Mouse (Mus musculus): ENCODE results near the gene Vps37b.

Gene Vps37b

DNA sequence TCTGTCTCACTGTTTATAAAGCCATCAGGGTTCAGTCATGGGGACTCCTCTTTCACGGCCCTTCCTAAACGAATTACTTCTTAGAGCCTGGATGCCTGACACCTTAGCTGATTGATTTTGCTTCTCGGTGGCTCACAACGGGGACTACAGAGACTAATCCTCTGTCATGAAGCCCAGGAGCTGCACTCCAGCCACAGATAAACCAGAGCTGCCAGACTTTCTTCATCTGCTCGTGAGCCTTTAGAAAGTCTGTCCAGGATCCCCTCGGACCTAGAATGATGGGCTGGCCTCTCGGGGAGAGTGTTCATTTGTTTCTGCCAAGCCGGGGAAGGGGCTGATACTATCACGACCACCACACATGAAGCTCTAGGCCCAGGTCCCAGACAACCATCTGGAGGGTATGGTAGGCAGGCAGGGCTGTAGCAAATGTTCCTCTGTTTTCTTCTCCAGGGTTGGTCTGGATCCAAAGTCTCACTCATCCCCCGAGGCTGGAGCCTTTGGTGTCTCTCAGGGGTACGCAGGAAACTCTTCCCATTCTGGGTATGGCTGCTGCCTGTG is 13.5 kb upstream of the Vps37b start:
- peak; percentile 54 for DNase-seq

DNA sequence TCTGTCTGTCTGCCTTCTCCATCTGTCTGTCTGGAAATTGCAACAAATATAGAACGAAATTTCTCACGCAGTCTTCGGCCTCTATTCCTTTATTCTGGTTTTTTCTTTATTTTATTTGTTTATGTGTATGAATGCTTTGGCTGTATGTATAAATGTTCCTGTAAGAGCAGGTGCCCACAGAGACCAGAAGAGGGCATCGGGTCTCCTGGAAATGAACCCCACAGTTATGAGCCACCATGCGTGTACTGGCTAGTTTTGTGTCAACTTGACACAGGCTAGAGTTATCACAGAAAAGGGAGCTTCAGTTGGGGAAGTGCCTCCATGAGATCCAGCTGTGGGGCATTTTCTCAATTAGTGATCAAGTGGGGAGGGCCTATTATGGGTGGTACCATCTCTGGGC is 11.9 kb upstream of the Vps37b start:
- no peak for DNase-seq

DNA sequence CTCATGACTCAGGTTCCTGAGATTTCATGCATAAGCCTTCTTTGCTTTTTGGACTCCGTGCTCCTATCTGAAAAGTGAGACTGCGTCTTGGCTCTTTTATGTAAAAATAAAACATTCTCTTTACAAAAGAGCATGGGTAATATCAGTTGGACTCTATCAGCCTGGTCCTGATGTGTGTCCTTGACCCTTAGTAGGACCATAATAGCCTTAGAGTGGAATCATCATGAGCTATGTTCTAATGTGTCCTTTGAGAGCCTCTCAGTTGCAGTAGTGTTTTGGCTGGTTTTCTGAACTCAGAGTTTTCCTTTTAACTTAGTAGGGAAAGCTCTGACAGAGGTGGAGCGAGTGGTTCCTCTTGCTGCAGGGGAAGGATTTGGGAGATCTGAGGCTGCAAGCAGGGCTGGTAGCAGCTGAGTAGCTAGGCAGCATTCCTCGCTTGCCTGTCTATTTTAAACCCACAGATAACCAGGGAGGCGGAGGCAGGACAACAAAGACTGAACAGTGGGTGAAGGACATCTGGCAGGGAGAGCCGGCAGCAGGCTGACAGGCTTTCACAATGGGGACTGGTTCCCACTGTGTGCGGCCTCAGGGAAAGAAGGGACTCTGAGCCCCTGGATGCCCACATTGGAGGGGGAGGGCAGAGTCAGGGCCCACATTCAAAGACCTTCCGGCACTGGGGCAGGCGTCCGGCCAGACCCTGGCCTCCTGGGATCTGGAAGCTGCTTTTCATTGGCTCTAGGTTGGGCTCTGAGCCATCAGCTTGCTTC is 11.3 kb upstream of the Vps37b start:
- peak in 1 of 2 experiments; percentile 51 for DNase-seq

DNA sequence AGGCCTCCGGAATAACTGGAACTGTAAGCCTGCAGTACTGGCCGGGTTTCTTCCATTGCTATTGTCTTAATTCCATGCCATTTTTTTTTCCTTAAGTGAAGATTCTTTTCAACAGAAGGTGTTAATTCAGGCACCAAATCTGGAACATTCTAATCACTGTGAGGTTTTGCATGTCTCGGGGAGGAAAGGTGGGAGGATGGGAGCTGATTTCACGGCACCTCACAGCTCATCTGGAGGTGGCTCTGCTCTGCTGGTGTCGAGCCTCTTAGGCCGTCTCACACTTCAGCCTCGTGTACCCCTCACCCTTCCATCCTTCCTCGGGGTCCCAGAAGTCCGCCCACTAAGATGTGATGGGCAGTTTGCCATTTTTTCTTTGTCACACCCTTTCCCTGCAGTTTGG is 9.0 kb upstream of the Vps37b start:
- DNase-seq = no peak

DNA sequence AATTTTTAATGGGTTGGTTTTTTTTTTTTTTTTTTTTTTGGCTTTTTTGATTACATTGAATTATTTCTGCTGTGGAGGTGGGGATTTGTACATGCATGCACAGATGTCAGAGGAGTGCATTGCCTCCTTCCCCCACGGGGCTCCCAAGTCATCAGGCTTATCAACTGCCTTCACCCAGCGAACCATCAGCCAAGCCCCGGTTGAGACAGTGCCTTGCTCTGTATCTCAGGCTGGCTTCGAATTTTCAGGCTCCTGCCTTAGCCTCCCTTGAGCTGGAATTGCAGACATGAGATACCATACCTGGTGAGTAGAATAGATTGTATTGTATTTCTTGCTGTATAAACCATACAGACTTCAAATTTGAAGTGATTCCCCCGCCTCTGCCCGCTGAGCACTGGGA is 7.5 kb upstream of the Vps37b start:
- no peak for DNase-seq

DNA sequence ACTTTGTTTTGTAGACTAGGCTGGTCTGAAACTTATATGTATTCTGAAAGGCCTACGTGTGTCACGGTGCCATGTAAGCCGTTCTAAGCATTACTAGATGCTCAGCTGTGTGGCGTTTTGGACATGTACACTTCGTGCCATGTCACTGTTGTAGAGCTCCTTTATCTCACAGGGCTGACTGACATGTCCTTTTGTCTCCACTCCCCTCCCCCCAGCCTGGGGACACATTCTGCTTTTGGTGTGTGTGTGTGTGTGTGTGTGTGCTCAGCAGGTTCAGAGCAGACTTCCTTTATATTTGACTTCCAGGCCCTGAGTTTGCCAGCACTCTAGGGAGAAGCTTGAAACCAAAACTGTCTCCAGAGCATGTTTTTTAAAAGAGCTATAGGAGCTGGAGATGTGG is 4.8 kb upstream of the Vps37b start:
- DNase-seq = no peak

DNA sequence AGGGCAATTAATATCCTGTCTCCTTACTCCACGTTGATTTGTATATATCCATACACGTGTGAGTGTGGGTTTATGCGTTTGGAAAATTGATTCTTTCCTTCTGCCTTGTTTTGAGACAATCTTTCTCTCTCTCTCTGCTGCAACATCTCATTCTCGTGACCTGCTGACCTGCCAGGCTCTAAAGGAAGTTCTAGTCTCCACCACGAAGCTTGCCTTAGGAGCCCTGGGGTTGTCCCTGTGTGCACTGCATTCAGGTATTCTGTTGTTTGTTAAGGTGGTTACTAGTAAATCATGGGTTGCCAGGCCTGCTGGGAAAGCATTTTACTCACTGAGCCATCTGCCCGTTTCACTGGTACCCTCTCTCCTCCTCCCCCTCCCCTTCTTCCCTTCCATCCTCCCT is 4.3 kb upstream of the Vps37b start:
- no peak for DNase-seq

DNA sequence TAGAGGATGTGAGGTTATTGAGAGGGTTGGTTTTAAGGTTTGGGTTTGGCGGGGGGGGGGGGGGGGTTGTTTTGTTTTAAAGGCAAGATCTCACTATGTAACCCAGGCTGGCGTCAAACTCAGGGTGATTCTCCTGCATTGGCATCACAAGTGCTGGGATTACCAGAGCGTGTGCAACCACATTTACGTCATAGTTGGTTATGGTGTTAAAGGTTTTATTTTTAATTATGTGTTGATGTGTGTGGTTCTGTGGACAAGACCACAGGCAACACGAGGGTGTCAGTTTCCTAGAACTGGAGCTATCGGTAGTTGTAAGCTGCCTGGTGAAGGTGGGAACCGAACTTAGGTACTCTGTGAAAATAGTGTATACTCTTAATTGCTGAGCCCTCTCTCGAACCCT is 3.7 kb upstream of the Vps37b start:
- DNase-seq = no peak

DNA sequence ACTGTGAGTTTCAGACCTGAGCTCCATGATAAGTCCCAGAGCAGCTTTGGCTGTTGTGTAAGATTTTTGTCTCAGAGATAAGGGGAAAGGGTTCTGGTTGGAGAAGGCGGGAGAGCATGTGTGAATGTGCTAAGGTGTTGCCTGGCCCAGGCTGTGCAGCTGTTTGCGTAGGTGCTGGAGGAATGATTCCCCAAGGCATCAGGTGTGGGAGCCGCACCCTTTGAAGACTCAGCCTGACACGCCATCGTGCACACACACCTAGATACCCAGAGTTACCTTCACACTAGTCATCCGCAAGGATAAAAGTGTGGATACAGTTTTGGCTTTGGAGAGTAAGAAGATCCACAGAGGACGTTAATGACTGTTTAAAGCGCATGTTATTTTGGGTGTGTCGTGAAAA is 3.3 kb upstream of the Vps37b start:
- DNase-seq = no peak

DNA sequence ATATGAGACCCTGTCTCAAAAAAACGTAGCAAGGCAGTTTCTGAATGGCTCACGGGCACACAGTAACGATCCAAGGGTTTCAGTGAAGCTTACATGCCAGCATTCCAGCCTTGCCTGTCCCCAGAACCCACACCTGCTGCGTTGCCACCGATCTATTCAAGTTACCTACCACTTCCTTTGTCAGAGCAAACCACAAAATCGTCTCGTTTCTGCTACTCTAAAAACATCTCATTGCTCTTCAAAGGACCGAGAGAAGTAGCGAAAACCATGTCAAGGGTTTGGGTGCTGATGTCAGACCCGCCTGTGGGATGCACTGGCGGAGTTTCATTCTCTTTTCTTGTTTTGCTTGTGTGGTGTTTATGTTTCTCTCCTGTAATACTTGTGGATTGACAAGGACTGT is 2.4 kb upstream of the Vps37b start:
- DNase-seq = no peak

DNA sequence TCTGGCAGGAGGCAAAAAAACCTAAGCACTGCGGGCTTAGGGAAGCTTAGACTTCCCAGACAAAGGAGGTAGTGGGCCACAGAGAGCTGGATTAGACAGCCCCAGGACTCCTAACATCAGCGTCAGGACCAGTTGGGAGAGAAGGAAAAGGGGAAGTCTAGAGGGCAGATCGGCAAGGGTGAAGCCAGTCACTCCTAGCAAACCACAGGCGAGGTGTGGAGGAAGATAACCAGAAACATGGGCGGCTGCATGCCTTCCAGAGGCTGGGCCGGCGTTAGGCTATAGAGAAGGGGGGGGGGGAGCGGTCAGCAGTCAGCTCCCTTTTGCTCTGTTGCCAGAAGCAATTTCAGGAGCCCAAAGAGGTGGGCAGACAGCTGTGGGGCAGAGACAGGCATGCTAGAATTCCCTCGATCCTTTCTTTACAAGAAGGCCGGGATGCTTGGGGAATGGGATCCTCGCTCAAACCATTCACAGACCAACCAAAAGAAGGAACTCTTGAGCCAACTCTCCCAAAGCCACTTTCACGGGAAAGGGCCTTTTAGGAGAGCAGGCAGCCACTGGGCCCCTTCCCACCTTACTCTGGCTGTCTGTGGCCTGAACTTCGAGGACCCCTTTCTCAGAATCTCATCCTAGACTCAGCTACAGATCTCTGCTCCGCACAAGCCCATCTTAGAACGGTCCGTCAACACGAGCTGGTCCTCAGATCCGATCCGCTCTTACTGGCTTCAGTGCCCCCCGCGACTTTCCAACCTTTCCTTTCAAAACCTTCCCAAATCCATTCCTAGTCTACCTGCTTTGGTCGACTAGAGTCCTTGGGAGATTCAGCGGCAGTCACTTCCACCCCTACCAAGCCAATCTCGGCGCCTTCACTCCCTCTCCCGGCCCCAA is 758 bp downstream of the Vps37b start:
- peak in 1 of 2 experiments; percentile 61 for DNase-seq

DNA sequence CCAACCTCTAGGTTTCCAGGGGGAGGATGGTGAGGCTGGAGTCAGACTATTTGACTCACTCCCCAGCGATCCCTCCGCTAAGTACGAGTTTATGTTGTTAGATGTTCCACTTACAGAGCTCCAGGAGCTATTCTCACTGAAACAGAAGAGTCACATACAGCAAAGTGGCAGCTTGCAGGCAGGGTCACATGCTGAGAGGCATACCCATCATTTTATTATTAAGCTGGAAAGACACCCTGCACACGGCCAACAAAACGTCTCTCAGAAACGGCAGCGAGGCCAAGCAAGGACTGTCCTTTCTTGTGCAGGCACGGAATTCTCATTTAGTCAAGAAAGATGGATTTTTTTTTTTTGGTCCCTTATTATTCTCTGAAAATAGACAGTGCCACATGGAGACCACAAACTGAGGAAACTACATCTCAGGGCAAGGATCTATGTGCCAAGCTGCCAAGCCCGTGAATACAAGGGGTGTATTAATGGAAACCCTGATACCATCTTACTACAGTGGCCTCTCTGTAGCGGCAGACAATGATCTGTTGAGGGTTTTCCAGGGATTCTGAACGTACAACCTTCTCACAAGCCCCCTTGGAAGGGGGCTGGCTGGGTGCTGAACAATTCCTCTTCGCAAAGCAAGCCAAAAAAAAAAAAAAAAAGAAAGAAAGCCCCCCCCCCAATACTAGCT is 1.5 kb downstream of the Vps37b start:
- peak; percentile 63 to 68 for DNase-seq

DNA sequence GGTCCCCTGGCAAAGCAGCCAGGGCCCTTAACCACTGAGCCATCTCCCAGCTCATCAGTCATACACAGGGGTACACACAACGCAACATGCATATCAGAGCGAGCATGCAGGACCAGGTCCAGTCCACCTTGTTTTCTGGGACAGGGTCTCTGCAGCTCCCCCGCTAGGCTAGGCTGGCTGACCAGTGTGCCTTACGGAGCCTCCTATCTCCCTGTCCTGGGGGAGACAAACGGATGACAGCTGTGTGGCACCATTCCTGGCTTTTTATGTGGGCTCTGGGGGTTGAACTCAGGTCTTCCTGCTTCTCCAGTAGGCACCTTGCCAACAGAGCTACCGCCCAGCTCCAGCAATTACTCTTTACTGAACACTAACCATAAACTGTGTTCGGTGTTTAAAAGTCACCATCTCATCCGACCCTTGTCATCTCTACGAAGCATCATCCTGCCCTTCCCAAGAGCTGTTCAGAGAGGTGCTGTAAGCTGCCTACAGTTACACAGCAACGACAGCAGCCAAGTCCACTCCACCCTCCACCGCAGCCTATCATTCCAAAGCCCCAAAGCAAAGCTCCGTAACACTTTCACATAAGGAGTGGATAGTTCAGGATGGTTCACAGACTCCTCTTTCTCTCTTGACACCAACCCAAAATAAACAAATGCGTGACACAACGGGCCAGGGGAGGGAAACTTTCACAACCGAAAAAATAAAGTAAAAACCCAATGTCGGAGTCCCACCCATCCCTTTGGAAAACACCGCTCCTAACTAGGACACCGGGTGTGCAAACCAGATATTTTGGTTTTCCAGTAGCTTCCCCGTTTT is 2.6 kb downstream of the Vps37b start:
- DNase-seq = peak in 1 of 2 experiments; percentile 41

DNA sequence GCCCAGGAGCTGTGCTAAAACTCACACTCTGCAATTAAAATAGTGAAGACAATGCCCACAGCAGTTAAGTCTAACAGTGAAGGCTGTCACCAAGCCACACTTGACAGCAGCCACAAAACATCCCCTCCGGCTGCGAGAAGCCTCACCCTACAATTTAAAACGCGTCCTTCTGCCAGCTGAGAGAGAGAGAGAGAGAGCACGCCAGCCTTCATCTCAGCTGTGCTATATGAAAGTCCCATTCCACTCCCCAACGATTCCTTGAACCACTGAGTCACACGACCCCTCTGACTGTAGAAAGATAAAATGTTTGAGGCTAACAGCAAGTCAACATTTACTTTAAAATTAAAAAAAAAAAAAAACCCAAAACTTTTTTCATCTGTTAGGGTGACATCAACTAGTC is 3.4 kb downstream of the Vps37b start:
- no peak for DNase-seq

DNA sequence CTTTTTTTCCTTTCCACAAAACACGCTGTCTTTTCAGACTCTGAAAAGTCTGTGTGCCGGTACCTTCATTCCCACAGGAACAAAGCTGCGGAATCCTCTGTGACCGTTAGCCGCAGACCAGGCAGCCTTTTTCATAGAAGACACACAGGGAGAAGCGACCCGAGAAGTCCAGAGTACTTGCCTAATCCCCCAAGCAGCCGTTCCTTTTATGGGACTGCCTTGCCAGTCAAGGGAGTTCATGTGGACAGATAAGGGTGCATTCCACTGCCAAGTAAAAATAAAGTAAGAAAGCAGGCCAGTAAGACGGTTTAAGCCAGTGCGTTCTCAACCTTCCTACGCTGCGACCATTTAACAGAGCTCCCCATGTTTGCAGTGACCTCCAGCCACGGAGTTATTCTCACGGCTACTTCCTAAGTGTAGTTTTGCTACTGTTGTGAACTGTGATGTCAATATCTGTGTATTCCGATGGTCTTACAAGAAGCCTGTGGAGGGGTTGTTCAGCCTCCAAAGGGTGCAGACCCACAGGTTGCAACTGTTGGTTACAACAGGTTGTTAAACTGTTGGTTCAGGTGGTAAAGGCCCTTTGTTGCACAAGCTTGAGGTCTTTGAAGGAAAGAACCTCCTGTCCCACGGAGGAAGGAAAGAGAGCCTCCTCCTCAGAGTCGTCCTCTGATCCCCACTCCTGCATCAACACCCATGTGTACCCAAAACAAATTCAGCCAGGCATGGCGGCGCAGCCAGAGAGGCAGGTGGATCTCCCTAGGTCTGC is 4.2 kb downstream of the Vps37b start:
- DNase-seq = no peak

DNA sequence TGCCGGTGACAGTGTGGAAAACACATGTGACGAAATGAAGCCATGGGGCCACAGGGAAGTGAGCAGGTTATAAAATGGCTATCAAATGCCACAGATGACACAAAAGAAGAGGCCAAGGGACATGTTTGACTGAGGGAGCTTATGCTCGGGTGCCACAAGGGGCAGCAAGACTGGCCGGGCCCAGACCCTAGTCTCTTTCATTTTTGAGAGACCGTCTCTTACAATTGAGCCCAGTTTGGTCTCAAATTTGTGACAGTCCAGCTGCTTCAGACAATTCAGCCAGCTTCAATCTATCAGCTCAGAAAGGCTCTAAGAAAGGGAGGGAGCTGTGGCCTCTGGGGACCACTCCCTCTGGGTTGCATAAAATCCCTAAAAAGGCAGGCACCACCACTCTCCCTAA is 5.5 kb downstream of the Vps37b start:
- DNase-seq = no peak

DNA sequence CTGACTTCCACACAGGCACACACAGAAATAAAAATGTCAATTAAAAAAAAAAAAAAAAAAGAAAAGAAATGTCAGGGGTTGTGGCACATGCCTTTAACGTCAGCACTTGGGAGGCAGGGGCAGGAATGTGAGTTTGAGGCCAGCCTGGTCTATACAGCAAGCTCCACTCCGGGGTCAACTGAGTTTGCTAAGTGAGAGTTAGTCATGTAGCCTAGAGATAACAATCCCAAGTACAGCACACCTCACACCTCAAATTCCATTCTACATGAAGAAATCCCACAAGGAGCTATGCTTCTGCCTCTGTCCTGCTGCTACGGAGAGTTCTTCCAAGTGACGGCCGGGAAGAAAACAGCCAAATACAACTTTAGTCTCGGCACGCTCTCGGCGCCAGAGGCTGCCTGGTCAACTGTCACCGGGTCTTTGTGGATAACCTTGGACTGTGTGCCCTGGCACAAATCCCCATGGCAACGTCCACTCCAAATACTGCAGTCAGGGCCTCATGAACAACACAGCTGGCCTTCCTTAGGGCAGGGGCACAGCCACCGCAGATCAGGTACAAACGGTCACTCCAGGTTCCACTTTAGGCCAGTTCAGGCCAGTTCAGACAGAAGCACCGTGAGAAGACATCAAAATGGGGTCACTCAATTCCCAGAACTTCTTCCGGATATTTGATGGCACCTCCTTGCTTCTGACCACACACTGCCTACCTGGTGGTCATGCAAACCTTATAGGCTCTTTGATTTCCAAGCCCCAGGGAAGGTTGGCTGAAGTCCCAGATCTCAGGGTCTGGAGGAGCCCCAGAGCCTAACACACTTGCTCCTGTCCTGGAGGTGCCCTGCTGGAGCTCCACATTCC is 6.3 kb downstream of the Vps37b start:
- peak in 1 of 2 experiments; percentile 55 for DNase-seq

DNA sequence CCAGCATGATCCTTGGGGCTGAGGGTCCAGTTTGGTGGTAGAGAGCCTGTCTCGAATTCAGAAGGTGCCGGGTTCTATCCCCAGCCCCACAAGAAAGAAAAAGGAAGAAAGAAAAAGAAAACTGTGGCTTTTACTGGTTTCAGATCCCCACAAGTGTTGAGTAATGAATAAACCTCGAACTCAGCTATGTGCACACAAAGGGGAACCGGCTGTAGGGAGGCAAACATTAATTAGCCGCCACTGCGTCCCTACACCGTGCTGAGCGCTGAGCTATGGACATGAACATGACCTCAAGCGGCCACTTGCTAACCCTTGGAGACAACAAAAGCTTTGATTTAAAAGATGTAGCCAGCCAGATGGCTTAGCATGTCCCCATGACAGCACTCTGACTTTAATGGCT is 6.9 kb downstream of the Vps37b start:
- DNase-seq = peak in 1 of 2 experiments; percentile 14

DNA sequence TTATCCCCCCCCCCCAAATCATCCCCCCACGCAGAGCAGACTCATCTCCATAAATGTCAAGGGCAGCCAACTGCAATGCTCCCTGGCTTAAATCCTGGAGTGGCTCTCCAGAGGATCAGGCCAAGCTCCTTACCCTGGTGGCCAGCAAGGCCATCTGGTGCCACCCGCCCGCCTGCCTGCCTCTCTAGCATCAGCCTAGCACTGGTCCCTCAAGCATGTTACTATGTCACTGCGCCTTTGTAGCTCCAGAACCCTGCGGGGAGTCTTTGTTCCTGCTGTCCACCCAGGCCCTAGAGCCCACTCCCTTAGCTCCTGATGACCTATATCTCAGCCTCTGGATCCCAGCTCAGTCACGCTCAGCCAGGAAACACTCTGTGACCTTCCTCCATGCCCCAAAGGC is 7.4 kb downstream of the Vps37b start:
- DNase-seq = peak; percentile 81 to 88

DNA sequence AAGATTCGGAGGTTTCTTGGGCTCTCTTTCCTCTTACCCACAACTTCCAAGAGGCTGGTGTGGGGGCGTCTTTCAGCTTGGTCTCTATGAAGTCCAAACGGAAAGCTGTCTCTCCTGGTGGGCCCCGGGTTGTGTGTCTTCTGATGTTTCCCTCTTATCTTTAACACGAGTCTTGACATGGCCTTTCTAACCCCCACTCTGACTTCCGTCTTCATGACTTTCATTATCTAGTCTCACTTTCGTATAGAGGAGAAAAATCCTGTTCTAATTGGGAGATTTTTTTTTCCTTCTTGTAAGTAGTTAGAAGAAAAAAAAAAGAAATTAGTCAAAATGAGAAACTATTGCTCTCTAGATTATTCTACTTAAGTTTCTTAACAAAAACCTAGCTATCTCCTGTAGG is 9.7 kb downstream of the Vps37b start:
- DNase-seq = no peak

DNA sequence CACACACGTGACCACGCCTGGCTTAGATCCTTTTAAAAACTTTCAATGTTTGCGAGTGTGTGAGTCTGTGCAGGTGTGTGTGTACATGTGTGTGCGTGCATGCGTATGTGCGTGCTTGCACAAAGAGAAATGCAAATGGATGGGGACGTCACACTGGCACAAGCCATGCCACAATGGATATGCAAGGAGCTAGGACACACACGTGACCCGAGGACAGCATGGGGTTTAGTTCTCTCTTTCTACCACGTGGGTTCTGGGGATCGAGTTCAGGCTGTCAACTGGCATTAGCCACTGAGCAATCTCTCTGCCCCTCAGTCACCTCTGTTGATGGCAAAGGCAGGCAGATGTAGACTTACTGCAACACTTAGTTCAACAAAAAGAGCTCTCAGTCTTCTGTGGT is 10.4 kb downstream of the Vps37b start:
- DNase-seq = peak; percentile 12 to 16

Measured in cerebellum, postnatal 25 days (tissue).